Mouse (Mus musculus) thymus, postnatal 25 days (tissue): ENCODE data around the gene Anks1b.

ENCODE experiments used
- DNase-seq: peaks from one replicate; pipeline ENCODE4 v3.0.0; 2022

Anks1b gene

DNA sequence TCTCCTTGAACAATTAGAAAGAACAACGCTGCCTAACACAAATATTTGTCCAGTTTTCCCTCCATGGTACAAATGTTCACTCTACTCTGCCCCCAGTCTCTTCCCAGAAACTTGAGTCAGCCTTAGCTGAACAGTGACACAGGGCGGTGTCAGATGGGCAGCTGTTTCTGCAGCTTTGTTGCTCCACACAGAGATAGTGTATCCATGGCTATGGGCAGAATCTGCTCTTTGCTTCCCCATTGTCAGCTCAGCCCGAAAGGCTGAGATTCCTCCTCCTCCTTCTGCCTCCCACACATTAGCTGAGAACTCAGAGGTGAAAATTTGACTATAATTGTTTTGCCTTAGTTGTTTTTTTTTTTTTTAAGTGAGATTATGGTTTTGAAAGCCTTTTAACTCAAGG, 1024.6 kb downstream of the Anks1b start:
- DNase-seq = no peak

DNA sequence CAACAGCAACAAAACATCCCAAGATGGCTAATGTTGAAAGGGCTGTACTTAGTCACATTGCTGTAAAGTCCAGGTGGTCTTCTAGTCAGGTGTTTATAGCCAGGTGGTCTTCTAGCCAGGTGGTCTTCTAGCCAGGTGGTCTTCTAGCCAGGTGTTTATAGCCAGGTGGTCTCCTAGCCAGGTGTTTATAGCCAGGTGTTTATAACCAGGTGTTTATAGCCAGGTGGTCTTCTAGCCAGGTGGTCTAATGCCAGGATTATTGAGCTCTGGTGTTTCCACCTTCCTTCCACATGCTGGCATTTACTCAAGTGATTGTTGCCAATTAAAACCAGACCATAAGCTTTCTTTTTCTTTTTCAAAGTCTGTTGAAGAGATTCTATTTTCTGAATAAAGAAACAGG, 1030.9 kb downstream of the Anks1b start:
- DNase-seq = no peak

DNA sequence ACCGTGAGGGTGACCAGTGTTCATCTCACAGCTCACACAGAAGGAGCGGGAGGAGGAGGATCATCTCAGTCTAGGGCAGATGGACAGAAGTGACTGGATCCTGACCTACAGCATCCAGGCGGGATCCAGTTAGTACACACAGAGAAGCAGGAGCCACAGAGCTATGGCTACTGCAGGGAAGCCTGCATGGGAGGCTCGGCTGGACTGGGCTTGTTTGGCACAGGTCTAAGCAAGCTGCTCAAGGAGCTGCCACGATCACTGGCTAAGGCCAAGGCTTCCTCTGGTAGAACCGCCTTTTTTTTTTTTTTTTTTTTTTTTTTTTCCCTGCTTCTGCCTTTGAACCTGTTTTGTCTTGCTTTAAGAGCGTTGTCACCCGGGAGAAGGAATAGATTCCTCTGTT, 1034.1 kb downstream of the Anks1b start:
- no peak for DNase-seq

- DNase-seq = no peak
Observed at GRCm38 (mm10) chr10:90923476-90923875, 1050.2 kb downstream of the Anks1b start.

GRCm38 (mm10) chr10:90933088-90933487, 1059.8 kb downstream of the Anks1b start:
- no peak for DNase-seq

DNA sequence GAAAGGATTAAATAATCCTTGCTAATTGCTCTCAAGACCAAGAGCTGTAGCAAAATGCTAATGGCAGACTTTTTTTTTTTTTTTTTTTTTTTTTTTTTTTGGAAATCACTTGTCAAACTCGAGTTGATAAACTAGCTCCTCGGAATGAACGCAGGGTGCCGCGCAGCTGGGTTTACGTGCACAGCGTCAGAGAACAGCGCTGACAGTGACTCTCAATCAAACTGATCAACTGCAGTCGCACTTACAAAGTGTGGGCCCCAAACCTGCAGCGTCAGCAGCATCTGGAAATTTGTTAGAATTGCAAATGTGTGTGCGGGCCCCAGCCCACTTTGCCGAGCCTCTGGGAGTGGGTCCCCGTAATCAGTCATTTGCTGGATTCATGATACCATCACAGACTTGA, 1061.4 kb downstream of the Anks1b start:
- DNase-seq = no peak

GRCm38 (mm10) chr10:90937721-90938460, 1064.6 kb downstream of the Anks1b start:
- DNase-seq = no peak

- no peak for DNase-seq
Observed at GRCm38 (mm10) chr10:90940521-90941520, 1067.5 kb downstream of the Anks1b start.

DNA sequence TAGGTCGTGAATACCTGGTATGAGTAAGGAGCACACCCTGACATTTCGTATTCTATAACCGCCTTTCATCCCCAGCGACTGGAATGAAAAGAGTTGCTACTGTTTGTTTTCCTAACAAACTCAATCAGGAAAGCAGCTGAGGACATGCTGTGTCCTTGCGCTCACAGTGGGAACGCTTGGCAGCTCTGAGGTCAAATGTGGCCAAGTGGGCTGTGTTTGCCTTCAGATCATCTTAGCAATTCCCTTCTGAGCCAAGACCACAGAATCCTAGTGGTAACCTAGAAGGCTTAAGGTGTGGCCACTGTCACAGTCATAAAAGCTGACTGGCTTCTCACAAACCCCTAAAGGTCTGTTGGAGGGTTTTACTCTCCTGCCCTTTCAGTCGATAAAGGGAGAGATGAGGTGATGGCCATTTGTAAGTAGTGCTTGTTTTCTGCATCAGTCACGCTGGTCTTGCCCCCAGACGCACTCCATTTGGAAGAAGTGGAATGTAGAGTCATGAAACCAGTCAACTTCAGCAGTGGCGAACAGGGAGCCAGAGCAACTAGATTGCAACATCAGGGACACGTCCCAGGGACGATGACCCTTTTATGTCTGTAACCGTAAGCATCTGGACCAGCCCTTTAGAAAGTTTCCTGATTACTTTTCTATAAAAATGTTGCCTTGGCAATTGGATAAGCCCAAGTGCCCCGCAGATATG, 1068.8 kb downstream of the Anks1b start:
- DNase-seq = no peak

DNA sequence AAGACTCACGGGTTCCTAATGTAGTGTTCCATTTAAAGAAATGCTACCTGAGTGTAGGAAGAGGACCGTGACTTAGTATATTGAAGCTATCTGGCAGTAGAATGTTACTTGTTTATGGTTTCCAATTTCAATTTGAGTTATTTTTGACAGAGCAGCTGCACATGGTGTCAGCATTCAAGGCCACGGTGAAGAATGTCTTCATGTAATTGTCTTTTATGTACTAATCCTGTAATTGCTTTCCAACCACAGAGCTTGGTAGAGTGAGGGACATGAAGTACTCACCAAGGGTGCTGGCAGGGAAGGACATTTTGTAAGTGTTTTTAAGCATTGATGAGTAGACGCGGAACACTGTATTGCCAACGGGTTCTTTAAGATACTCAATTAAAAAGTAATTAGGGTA, 1073.7 kb downstream of the Anks1b start:
- no peak for DNase-seq

DNA sequence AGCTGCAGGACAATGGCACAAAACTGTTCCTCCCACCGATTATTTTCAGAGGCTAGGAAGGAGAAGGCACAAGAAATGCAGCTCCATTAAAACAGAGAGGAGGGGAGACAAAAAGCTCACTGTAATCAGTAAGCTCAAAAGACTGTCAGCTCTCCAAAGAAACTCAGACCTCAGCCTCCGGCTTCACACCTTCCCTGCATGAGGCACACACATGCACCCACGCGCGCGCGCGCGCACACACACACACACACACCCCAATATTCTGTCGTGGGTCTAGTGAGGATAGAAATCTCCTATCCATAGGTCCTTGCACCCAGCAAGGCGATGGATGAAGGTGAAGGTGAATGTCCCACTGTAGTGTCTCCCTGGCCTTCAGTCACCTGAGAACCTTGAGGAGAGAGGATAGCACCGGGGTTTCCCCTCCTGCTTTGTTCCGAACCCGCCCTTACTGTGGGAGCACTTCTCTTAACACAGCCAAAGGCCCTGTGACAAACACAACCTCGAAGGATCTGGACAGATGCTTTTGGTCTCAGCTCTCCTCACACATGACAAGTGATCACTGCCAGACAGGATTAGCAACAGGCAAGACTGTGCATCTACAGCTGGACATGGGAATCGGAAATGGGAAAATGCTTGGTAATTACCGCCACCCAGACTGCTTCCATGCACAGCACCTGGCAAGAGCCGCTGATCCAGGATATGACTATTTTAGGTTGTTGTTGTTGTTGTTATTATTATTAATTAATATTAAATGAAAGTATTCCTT, 1074.5 kb downstream of the Anks1b start:
- no peak for DNase-seq

DNA sequence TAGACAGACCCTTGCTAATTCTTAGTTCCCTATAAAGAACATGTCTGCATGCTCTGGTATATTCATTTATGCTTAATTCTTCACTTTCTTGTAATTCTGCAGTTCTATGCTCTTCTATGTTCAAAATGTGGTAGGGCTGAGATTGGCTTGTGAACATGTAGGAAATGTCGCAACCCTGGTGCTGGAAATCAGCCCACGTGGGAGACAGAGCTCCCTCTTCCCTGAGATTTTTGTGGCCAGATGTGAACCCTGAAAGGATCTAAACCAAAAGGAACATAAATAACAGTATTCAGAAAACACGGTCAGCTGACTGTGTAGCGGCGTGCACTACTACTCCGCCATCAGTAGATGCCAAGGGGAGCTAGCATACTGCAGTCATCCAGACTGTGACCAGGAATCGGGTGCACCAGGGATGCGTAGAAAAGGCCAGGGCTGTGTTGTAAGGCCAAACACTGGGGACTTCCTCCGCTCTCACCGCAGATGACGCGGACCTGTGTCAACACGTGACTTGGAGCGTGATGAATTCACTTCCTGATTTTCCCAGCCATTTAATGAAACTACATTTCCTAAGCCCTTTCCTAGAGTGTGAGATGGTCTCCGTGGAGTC, 1079.9 kb downstream of the Anks1b start:
- DNase-seq = no peak

GRCm38 (mm10) chr10:90953821-90954220, 1080.5 kb downstream of the Anks1b start:
- no peak for DNase-seq

DNA sequence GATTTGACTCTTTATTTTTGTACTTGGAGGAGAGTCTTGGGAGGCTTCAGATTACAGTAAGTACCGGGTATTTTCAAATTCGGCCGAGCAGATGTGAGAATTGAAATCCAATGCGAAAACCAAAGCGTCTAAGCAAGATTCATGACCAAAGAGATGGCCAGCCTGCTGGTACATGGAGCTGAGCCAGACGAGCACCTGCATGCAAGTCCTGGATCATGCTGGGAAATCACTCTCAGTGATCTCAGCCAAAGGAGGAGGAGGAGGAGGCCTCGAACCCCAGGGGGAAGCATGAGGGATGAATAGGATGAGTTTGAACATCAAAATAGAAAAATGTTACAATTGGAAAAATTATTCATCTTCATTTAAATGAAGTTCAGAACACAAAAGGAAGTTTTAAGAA, 1087.1 kb downstream of the Anks1b start:
- DNase-seq = no peak

GRCm38 (mm10) chr10:90964511-90964910, 1091.2 kb downstream of the Anks1b start:
- no peak for DNase-seq

- no peak for DNase-seq
Observed at GRCm38 (mm10) chr10:90965671-90966315, 1092.5 kb downstream of the Anks1b start.

GRCm38 (mm10) chr10:90966821-90967220, 1093.5 kb downstream of the Anks1b start:
- DNase-seq = no peak

DNA sequence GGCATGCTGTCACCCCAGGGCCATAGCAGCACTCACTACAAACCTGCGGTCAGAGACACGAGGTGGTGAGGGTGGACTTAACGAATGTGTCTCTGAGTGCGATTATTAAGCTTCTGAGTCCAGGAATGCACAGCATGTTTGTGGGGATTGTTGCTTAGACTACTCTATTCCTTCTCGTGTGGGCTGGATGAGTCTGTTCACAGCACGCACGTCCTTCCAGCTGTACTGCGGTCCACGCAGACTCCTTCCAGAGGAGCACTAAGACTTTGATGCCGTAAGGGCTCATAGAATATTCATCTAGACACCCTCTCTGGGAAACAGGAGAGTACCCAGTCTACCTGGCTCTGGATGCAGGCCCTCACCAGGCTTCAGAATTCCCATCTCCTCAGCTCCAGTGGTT, 1094.9 kb downstream of the Anks1b start:
- no peak for DNase-seq

GRCm38 (mm10) chr10:90969355-90970174, 1096.3 kb downstream of the Anks1b start:
- DNase-seq = peak; percentile 14

- DNase-seq = no peak
Observed at GRCm38 (mm10) chr10:90970560-90970959, 1097.3 kb downstream of the Anks1b start.

- DNase-seq = no peak
Observed at GRCm38 (mm10) chr10:90974084-90974483, 1100.8 kb downstream of the Anks1b start.
